Mouse (Mus musculus): ENCODE data around the gene Mdga1. TPM values are rescaled to one million over a fixed set of nuclear protein-coding genes. Genes with fewer than 3 reads are reported as not detected.

Mdga1 gene
- polyA plus RNA-seq, 1 experiment from 2014 or later = 1.9 TPM

DNA sequence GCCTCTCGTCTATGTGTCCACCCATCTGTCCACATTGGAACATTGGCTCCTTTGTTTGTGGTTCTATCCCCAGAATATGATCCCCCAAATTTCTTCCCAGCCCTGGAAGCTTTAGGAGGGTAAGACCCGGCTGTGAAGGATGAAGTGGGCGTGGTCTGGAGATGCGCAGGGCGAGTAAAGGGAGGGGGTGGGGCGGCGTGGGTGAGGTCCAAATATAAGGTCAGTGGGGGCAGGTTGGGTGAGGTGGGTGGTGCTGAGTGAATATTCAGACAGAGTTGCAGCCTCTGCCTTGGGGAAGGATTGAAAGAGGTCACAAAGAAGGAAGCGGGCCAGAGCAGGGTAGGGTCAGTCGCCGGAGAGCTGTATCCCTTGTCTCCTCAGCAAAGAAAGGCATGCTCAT is 171.7 kb downstream of the Mdga1 start:
- ATAC-seq (ENCODE audit: insufficient number of reproducible peaks, low FRiP score, low TSS enrichment, low read depth) (no peak), DNase-seq (ENCODE audit: low spot score) (no peak)
- Histone ChIP-seq H3K4me1 (ENCODE audit: control insufficient read depth, insufficient read depth, low read length) (peaks cover 23% of the 10 kb centered on the region), H3K36me3 (ENCODE audit: control insufficient read depth, insufficient read depth, low read length) (no peaks in the 10 kb centered on the region), H3K4me2 (ENCODE audit: low read depth, severe bottlenecking) (0 out of 2 replicates have a peak overlapping the region, but pooled peaks have one; percentile 4), H3K4me3 (ENCODE audit: low read depth, low read length) (no peak overlapping the region), H3K9me3 (ENCODE audit: control insufficient read depth, low read length) (no peaks in the 10 kb centered on the region), H3K27me3 (ENCODE audit: control insufficient read depth, insufficient read depth, low read length) (no peaks in the 10 kb centered on the region), H3K9ac (ENCODE audit: low read length) (no peak overlapping the region), H3K27ac (replicated peaks; ENCODE audit: low read depth, low read length) (no peak overlapping the region)
- WGBS = 44% methylated on average over 10 of the region's 10 CpGs

DNA sequence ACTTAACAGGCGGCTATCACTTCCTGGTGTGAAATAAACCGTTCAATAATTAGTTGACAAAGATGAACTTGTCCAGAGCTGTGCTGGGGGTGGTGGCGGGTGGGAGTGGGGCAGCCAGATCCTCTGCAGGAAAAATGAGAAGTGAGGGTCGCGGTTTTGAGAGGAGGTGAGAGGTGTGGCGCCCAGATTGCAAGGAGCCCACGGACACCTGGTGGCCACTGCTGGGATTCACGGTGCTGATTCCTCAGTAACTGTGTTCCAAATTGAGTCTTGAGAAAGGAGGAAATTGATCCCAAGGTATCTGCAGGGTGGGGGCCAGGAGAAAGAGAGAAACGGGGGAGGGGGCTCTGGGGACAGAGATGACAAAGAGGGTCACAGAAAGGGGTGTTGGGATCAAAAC is 173.1 kb downstream of the Mdga1 start:
- peaks cover 23% of the 10 kb centered on the region for H3K4me1 ChIP-seq (ENCODE audit: control insufficient read depth, insufficient read depth, low read length)
- ATAC-seq (ENCODE audit: insufficient number of reproducible peaks, low FRiP score, low TSS enrichment, low read depth) (no peak), DNase-seq (ENCODE audit: low spot score) (no peak)

DNA sequence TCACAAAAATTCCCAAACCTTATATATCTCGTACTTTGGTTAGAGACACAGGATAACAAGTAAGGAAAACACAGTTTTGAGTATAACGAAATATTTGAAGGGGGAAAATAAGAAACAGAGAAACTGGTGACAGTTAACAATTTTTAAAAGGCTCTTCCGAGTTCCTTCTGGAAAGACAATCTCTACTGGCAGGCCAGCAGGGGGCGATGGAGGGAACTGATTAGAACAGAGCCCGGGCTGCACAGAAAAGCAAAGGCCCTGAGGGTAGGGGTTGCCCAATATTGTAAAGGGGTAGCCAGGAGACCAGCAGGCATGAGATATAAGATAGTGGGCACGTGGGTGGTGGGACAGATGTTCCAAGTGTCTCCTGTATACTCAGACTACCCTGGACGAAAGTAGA is 173.8 kb downstream of the Mdga1 start:
- Histone ChIP-seq H3K9me3 (ENCODE audit: control insufficient read depth, low read length) (no peaks in the 10 kb centered on the region), H3K36me3 (ENCODE audit: control insufficient read depth, insufficient read depth, low read length) (no peaks in the 10 kb centered on the region), H3K4me2 (ENCODE audit: low read depth, severe bottlenecking) (0 out of 2 replicates have a peak overlapping the region, but pooled peaks have one; percentile 61), H3K27me3 (ENCODE audit: control insufficient read depth, insufficient read depth, low read length) (no peaks in the 10 kb centered on the region), H3K27ac (replicated peaks; ENCODE audit: low read depth, low read length) (no peak overlapping the region), H3K4me1 (ENCODE audit: control insufficient read depth, insufficient read depth, low read length) (peaks cover 23% of the 10 kb centered on the region), H3K4me3 (ENCODE audit: low read depth, low read length) (no peak overlapping the region), H3K9ac (ENCODE audit: low read length) (no peak overlapping the region)
- DNase-seq (ENCODE audit: low spot score) (peak; percentile 91), ATAC-seq (ENCODE audit: insufficient number of reproducible peaks, low FRiP score, low TSS enrichment, low read depth) (no peak)
- 16% methylated on average over 7 of the region's 7 CpGs for WGBS

More for the DNA sequence above, 173.1 kb downstream of the Mdga1 start:
- H3K4me2 ChIP-seq (ENCODE audit: low read depth, severe bottlenecking) = no peak overlapping the region
- no peaks in the 10 kb centered on the region for H3K9me3 ChIP-seq (ENCODE audit: control insufficient read depth, low read length)
- WGBS = 45% methylated on average over 9 of the region's 9 CpGs
- no peak overlapping the region for H3K4me3 ChIP-seq (ENCODE audit: low read depth, low read length)
- H3K27ac ChIP-seq (replicated peaks; ENCODE audit: low read depth, low read length) = no peak overlapping the region
- no peak overlapping the region for H3K9ac ChIP-seq (ENCODE audit: low read length)
- no peaks in the 10 kb centered on the region for H3K36me3 ChIP-seq (ENCODE audit: control insufficient read depth, insufficient read depth, low read length)
- H3K27me3 ChIP-seq (ENCODE audit: control insufficient read depth, insufficient read depth, low read length) = no peaks in the 10 kb centered on the region

GRCm38 (mm10) chr17:29795050-29795770 is 174.7 kb downstream of the Mdga1 start:
- Histone ChIP-seq H3K4me2 (ENCODE audit: low read depth, severe bottlenecking) (peak overlapping the region; percentile 61), H3K27me3 (ENCODE audit: control insufficient read depth, insufficient read depth, low read length) (no peaks in the 10 kb centered on the region), H3K36me3 (ENCODE audit: control insufficient read depth, insufficient read depth, low read length) (no peaks in the 10 kb centered on the region), H3K4me3 (ENCODE audit: low read depth, low read length) (peak overlapping the region; percentile 19), H3K9me3 (ENCODE audit: control insufficient read depth, low read length) (no peaks in the 10 kb centered on the region), H3K9ac (ENCODE audit: low read length) (peak overlapping the region; percentile 43), H3K4me1 (ENCODE audit: control insufficient read depth, insufficient read depth, low read length) (peaks cover 23% of the 10 kb centered on the region), H3K27ac (replicated peaks; ENCODE audit: low read depth, low read length) (peak overlapping the region; percentile 45; the same call in 1 of the 2 replicates)
- DNase-seq (ENCODE audit: low spot score) = peak; percentile 67
- peak; percentile 58; the same call in 1 of the 2 replicates for ATAC-seq (ENCODE audit: insufficient number of reproducible peaks, low FRiP score, low TSS enrichment, low read depth)
- 4% methylated on average over 21 of the region's 23 CpGs for WGBS

DNA sequence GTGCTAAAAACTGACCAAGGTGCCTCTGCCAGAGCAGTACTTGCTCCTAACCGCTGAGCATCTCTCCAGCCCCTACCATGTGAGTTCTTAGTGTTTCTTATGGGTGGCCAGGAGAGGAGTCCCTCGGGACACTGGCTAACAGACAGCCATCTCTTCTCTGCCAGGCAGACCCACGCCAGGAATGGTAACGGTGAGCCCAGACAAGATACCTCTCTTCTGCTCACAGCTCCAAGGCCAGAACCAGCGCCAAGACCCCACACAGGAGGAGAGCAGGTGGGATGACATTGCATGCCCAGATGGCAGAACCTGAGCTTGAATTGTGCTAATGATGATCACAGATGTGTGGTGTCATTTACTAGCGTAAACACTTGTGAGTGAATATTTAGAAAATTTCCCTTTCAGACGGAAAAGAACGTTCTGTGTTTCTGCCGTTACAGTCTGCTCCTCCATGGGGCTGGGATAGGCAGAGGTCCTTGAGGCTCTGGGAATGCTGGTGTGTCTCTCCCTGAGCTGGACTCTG is 178.3 kb downstream of the Mdga1 start:
- DNase-seq (ENCODE audit: low spot score) = no peak
- ATAC-seq (ENCODE audit: insufficient number of reproducible peaks, low FRiP score, low TSS enrichment, low read depth) = no peak
- no peak overlapping the region for H3K4me3 ChIP-seq (ENCODE audit: low read depth, low read length)
- WGBS = 89% methylated on average over 9 of the region's 9 CpGs
- H3K27me3 ChIP-seq (ENCODE audit: control insufficient read depth, insufficient read depth, low read length) = no peaks in the 10 kb centered on the region
- no peak overlapping the region for H3K4me2 ChIP-seq (ENCODE audit: low read depth, severe bottlenecking)
- no peaks in the 10 kb centered on the region for H3K9me3 ChIP-seq (ENCODE audit: control insufficient read depth, low read length)
- H3K27ac ChIP-seq (replicated peaks; ENCODE audit: low read depth, low read length) = no peak overlapping the region
- no peak overlapping the region for H3K9ac ChIP-seq (ENCODE audit: low read length)
- H3K36me3 ChIP-seq (ENCODE audit: control insufficient read depth, insufficient read depth, low read length) = 0 out of 2 replicates have a peak, but pooled peaks cover 2% of the 10 kb centered on the region
- H3K4me1 ChIP-seq (ENCODE audit: control insufficient read depth, insufficient read depth, low read length) = peaks cover 16% of the 10 kb centered on the region

- Histone ChIP-seq H3K4me3 (ENCODE audit: low read depth, low read length) (no peak overlapping the region), H3K36me3 (ENCODE audit: control insufficient read depth, insufficient read depth, low read length) (0 out of 2 replicates have a peak, but pooled peaks cover 2% of the 10 kb centered on the region), H3K4me1 (ENCODE audit: control insufficient read depth, insufficient read depth, low read length) (peaks cover 6% of the 10 kb centered on the region), H3K4me2 (ENCODE audit: low read depth, severe bottlenecking) (no peak overlapping the region), H3K27ac (replicated peaks; ENCODE audit: low read depth, low read length) (no peak overlapping the region), H3K9ac (ENCODE audit: low read length) (no peak overlapping the region), H3K9me3 (ENCODE audit: control insufficient read depth, low read length) (no peaks in the 10 kb centered on the region), H3K27me3 (ENCODE audit: control insufficient read depth, insufficient read depth, low read length) (no peaks in the 10 kb centered on the region)
- 90% methylated on average over 12 of the region's 12 CpGs for WGBS
- ATAC-seq (ENCODE audit: insufficient number of reproducible peaks, low FRiP score, low TSS enrichment, low read depth) (no peak), DNase-seq (ENCODE audit: low spot score) (no peak)
Measured at GRCm38 (mm10) chr17:29790231-29790740, 179.6 kb downstream of the Mdga1 start.

DNA sequence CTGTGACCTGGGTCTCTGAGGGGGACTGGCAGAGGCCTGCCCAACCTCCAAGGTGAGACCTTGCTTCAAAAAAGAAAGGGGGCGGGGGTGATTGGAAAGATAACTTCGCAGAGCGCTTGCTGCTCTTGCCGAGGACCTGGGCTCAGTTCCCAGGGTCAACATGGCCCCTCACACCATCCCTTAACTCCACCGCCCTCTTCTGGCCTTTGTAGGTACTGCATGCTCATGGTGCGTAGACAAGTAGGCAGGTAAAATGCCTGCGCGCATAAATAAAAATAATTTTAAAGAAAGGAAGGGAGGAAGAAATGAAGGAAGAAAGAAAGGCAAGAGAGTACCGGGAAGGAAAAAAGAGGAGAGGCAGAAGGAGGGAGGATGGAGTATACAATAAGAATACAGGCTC is 180.2 kb downstream of the Mdga1 start:
- ATAC-seq (ENCODE audit: insufficient number of reproducible peaks, low FRiP score, low TSS enrichment, low read depth) = no peak
- no peak overlapping the region for H3K4me3 ChIP-seq (ENCODE audit: low read depth, low read length)
- H3K9ac ChIP-seq (ENCODE audit: low read length) = no peak overlapping the region
- no peaks in the 10 kb centered on the region for H3K27me3 ChIP-seq (ENCODE audit: control insufficient read depth, insufficient read depth, low read length)
- H3K4me2 ChIP-seq (ENCODE audit: low read depth, severe bottlenecking) = no peak overlapping the region
- no peak overlapping the region for H3K27ac ChIP-seq (replicated peaks; ENCODE audit: low read depth, low read length)
- H3K4me1 ChIP-seq (ENCODE audit: control insufficient read depth, insufficient read depth, low read length) = peaks cover under 1% of the 10 kb centered on the region; the same call in 1 of the 2 replicates
- H3K9me3 ChIP-seq (ENCODE audit: control insufficient read depth, low read length) = no peaks in the 10 kb centered on the region
- 66% methylated on average over 9 of the region's 9 CpGs for WGBS
- H3K36me3 ChIP-seq (ENCODE audit: control insufficient read depth, insufficient read depth, low read length) = 0 out of 2 replicates have a peak, but pooled peaks cover 2% of the 10 kb centered on the region
- DNase-seq (ENCODE audit: low spot score) = no peak

DNA sequence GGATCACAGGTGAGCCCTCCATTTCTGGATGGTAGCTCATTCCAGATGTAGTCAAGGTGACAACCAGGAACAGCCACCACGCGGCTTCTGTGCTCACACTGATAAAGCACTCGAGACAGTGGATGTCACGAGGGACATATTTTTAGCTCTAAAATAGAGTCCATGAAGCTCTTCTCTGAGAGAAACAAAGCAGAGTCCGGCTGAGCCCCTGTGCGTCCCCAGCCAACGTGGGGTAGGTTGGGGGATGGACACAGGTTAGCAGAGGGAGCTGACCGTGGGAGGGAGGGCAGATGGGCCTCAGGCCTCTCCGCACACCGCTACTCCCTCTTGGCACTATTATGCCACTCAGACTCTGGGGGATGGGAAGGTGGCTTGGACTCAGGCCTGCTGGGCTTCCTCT is 181.3 kb downstream of the Mdga1 start:
- WGBS = 92% methylated on average over 10 of the region's 10 CpGs

More for the DNA sequence above, 181.3 kb downstream of the Mdga1 start:
- ATAC-seq (ENCODE audit: insufficient number of reproducible peaks, low FRiP score, low TSS enrichment, low read depth) = no peak
- Histone ChIP-seq H3K27me3 (ENCODE audit: control insufficient read depth, insufficient read depth, low read length) (no peaks in the 10 kb centered on the region), H3K4me1 (ENCODE audit: control insufficient read depth, insufficient read depth, low read length) (no peaks in the 10 kb centered on the region), H3K9ac (ENCODE audit: low read length) (no peak overlapping the region), H3K36me3 (ENCODE audit: control insufficient read depth, insufficient read depth, low read length) (0 out of 2 replicates have a peak, but pooled peaks cover 2% of the 10 kb centered on the region), H3K4me2 (ENCODE audit: low read depth, severe bottlenecking) (no peak overlapping the region), H3K27ac (replicated peaks; ENCODE audit: low read depth, low read length) (no peak overlapping the region), H3K9me3 (ENCODE audit: control insufficient read depth, low read length) (no peaks in the 10 kb centered on the region), H3K4me3 (ENCODE audit: low read depth, low read length) (no peak overlapping the region)
- no peak for DNase-seq (ENCODE audit: low spot score)

All from limb, embryonic 11.5 days (tissue).